Mouse (Mus musculus): ENCODE results near the gene Neurod6. TPM values are rescaled to one million over a fixed set of nuclear protein-coding genes. Genes with fewer than 3 reads are reported as not detected.
"Not testable (repeated sequence)": the region's sequence is repeated elsewhere in the genome, so short reads cannot be mapped to it uniquely, and the experiment has no call there.

The Neurod6 gene
- polyA plus RNA-seq (2015; fragmentation: Nextera tagmentation; extraction: Ambion mirVana), result 0.12 TPM in 1 of 2 replicates, not detected in the other

DNA sequence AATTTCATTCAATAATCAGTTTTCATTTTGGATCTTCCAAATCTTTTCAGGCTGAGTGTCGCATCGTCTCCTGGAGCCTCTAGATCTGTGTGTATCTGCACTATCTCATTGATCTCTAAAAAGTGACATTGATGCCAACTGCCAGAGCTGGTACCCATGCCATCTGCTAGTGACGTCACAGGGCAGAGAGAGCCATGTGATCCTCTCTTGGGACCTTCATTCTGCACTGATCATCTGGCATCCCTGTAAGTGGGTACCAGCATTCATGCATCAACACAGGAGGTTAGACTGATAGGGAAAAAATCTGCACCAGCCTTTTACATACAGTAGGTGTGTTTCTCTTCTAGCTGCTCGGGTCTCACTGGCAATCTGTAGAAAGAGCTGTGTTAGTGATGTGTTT, at the start of gene Neurod6:
TSS of gene Neurod6 (minus strand) at position 290 of the 400 bp plus-strand sequence.
- Histone ChIP-seq H3K36me3 (no peaks in the 10 kb centered on the region), H3K27me3 (replicated peaks) (peaks cover 16% of the 10 kb centered on the region), H3K4me3 (replicated peaks) (no peak within 1 kb of the TSS), H3K4me1 (peaks cover 5% of the 10 kb centered on the region; the same call in 1 of the 2 replicates), H3K9me3 (no peaks in the 10 kb centered on the region), H3K4me2 (no peak within 1 kb of the TSS), H3K9ac (no peak within 1 kb of the TSS), H3K27ac (no peak within 1 kb of the TSS)
- no peak for ATAC-seq (ENCODE audit: insufficient read depth, low FRiP score, low read depth)
- 76% methylated on average over 4 of the region's 4 CpGs for WGBS

DNA sequence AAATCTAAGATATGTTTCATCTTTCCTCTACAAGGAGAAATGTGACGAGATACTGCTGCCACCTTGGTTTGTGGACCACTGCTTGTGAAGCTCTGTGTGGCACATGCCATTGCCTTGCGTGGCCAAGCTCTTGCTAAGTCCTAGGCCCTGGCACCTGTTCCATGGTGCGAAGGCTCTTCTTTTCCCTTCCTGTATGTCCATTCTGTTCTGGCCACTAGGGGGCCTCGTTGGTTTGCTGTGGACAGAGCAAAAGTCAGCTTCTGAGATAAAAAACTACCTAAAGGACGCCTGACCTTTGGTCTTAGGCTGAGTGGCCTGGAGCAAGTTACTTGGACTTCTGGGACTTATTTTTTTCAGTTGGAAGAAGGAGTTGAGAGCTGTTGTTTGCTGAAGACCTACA, 36.1 kb upstream of the Neurod6 start:
- H3K36me3 ChIP-seq, result no peaks in the 10 kb centered on the region
- H3K27ac ChIP-seq, result no peak overlapping the region
- WGBS, result 34% methylated on average over 5 of the region's 5 CpGs
- no peak overlapping the region for H3K4me3 ChIP-seq (replicated peaks)
- H3K4me1 ChIP-seq, result no peaks in the 10 kb centered on the region
- no peaks in the 10 kb centered on the region for H3K9me3 ChIP-seq
- no peak overlapping the region for H3K9ac ChIP-seq
- no peaks in the 10 kb centered on the region for H3K27me3 ChIP-seq (replicated peaks)
- ATAC-seq (ENCODE audit: insufficient read depth, low FRiP score, low read depth), result no peak
- no peak overlapping the region for H3K4me2 ChIP-seq

DNA sequence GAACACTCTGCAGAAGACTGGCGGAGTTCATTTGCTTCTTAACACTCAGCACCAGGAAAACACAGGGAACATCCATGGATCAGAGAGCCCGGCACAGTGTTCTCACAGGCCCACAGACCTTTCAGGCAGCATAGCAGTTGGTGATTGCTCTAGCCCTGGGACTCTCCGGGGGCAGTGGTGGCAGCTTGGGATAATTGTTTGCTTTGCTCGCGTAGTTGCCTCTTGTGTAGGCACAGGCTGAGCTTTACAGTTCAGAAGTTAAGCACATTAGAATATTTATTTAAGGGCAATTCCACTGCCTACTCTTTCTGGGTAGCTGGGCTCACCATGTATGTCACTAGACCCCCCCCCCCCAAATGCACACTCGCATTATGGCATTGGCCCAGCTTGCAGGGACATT, 34.4 kb upstream of the Neurod6 start:
- H3K27ac ChIP-seq, result no peak overlapping the region
- H3K4me2 ChIP-seq, result no peak overlapping the region
- no peak overlapping the region for H3K9ac ChIP-seq
- ATAC-seq (ENCODE audit: insufficient read depth, low FRiP score, low read depth), result no peak
- H3K27me3 ChIP-seq (replicated peaks), result no peaks in the 10 kb centered on the region
- H3K4me1 ChIP-seq, result no peaks in the 10 kb centered on the region
- 69% methylated on average over 6 of the region's 6 CpGs for WGBS
- no peaks in the 10 kb centered on the region for H3K36me3 ChIP-seq
- no peak overlapping the region for H3K4me3 ChIP-seq (replicated peaks)
- H3K9me3 ChIP-seq, result no peaks in the 10 kb centered on the region

DNA sequence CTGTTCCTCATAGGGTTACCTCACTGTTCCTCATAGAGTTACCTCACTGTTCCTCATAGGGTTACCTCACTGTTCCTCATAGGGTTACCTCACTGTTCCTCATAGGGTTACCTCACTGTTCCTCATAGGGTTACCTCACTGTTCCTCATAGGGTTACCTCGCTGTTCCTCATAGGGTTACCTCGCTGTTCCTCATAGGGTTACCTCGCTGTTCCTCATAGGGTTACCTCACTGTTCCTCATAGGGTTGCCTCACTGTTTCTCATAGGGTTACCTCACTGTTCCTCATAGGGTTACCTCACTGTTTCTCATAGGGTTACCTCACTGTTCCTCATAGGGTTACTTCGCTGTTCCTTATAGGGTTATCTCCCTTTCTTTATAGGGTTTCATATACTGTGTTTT, 29.9 kb upstream of the Neurod6 start:
- WGBS, result 91% methylated on average over 4 of the region's 4 CpGs
- ATAC-seq (ENCODE audit: insufficient read depth, low FRiP score, low read depth), result not testable (repeated sequence)

DNA sequence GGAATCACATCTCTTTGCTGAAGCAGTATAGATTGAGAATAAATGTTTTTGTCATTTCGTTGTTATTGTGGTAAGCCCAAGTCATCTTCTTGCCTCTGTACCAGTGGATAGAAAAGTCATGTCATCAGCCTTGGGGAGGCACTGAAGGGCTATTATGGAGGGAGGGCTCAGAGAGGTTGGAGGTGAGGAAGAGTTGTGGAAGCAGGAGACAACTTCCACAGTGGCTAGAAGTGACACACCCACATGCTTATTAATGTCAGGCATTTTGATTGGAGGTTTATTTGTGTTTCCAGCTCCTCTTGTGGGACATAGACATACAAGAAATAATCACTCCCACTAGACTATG, 23.7 kb upstream of the Neurod6 start:
- no peak overlapping the region for H3K9ac ChIP-seq
- H3K4me2 ChIP-seq, result no peak overlapping the region
- H3K27me3 ChIP-seq (replicated peaks), result no peaks in the 10 kb centered on the region
- no peak overlapping the region for H3K4me3 ChIP-seq (replicated peaks)
- WGBS, result 90% methylated on average over 1 of the region's 1 CpGs
- H3K4me1 ChIP-seq, result no peaks in the 10 kb centered on the region
- no peaks in the 10 kb centered on the region for H3K36me3 ChIP-seq
- ATAC-seq (ENCODE audit: insufficient read depth, low FRiP score, low read depth), result no peak
- H3K9me3 ChIP-seq, result no peaks in the 10 kb centered on the region
- no peak overlapping the region for H3K27ac ChIP-seq

More for the DNA sequence above, 29.9 kb upstream of the Neurod6 start:
- H3K36me3 ChIP-seq; H3K9me3 ChIP-seq; H3K4me1 ChIP-seq; H3K27ac ChIP-seq; H3K4me2 ChIP-seq; H3K27me3 ChIP-seq (replicated peaks); H3K9ac ChIP-seq; H3K4me3 ChIP-seq (replicated peaks): not testable (repeated sequence)

DNA sequence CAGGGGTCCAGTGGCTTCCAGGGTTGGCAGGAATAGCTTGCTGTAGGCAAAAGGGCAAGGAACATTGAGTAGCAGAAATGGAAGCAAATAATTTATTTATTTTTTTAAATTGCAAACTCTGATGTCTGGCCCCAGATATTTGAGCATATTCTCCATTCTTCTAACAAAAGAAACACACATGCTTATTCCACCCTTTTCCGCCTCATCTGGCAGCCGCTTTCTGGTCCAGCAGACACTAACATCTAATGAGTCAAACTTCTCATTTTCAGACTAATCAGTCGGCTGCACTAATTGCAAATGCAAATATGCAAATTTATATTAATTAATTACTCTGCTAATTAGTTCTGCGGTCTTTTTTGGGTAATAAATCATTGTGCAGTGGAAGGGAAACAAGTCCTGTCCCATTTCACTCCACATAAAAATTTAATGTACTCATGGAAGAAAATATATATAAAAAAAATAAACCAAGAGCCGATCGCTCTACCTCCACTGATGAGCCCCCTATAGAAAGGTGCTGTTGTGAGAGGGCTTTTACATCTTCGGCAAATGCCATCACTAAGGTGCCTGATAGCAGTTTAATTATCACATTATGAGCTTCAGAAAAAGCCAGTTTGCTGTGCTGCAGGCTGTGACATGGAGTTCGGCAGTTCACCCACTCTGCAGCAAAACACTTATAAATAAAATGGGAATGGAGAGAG, 23.1 kb upstream of the Neurod6 start:
- Histone ChIP-seq H3K9ac (no peak overlapping the region), H3K4me1 (no peaks in the 10 kb centered on the region), H3K27ac (no peak overlapping the region), H3K36me3 (no peaks in the 10 kb centered on the region), H3K9me3 (no peaks in the 10 kb centered on the region), H3K27me3 (replicated peaks) (no peaks in the 10 kb centered on the region), H3K4me2 (no peak overlapping the region), H3K4me3 (replicated peaks) (no peak overlapping the region)
- no peak for ATAC-seq (ENCODE audit: insufficient read depth, low FRiP score, low read depth)
- 88% methylated on average over 8 of the region's 8 CpGs for WGBS

DNA sequence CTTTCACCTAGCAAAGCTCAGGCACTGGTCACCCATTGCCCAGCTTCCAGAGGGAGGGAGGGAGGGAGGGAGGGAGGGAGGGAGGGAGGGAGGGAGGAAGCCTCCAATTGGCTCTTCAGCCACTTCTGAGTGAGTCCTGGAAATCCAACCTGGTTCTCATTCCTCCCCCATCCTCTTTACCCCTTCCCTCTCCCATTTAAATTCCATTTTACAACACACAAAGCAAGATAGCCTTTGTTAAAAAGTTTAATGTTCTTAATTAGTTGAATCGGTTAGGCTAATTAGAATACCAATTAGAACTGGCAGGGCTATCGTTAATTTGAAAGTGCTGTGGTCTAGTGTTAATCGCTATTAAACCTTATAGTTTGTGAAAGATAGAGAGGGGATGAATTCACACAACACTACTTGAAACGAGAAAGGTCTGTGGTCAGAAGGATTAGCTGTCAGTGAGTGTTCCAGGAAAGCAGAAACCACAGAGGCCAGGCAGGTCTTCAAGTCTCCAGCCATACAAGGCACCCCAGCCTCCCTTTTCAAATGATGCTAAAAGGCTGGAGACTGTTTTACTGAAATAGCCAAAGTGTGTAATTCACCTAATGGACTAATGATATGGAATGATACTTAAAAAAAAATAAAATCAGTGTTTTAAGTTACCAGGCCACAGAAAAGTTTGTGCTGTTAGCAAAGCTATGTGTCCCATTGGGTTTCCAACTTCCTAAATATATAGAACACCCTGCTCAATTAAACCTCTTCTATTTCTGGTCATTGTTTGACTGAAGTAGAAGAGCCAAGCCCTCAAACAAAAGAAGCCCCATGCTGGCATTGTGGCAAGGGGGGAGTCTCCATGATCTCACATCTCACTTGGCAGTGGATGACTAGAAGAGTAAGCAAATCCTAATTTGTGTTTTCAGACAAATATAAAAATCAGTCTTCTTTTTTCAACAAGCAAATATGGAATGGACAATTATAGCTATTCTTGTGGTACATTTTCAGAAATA, 19.6 kb upstream of the Neurod6 start:
- Histone ChIP-seq H3K27me3 (replicated peaks) (no peaks in the 10 kb centered on the region), H3K4me1 (no peaks in the 10 kb centered on the region), H3K4me2 (no peak overlapping the region), H3K4me3 (replicated peaks) (no peak overlapping the region), H3K36me3 (no peaks in the 10 kb centered on the region), H3K9ac (no peak overlapping the region), H3K9me3 (no peaks in the 10 kb centered on the region), H3K27ac (no peak overlapping the region)
- 61% methylated on average over 4 of the region's 4 CpGs for WGBS
- ATAC-seq (ENCODE audit: insufficient read depth, low FRiP score, low read depth), result no peak

DNA sequence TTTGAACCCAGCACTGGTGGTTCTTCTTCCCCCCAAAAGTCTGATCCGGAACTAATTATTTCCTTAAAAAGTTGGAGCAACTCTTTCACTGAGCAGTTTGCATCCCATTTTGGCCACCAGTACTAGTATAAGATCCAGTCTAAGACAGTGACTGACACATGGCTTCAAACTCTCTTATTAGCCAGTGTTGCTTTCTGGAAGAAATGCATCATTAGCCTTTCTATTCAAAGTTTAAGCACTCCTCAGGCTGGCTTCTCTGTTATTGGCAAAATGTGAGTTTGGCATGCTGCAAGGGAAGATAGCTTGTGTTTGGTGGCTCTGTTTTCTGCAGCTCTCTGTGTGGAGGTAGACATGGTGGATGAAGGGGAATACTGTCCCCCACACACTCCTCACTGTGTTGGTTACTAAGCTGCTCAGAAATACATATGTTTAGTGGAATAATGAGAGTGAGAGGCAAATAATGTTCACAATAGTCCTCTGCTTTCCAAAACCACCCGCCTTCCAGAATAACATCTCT, 9.0 kb upstream of the Neurod6 start:
- Histone ChIP-seq H3K9me3 (no peaks in the 10 kb centered on the region), H3K4me2 (no peak overlapping the region), H3K27me3 (replicated peaks) (no peaks in the 10 kb centered on the region), H3K36me3 (no peaks in the 10 kb centered on the region), H3K27ac (no peak overlapping the region), H3K4me3 (replicated peaks) (no peak overlapping the region), H3K9ac (no peak overlapping the region), H3K4me1 (no peaks in the 10 kb centered on the region)
- ATAC-seq (ENCODE audit: insufficient read depth, low FRiP score, low read depth), result no peak
- 83% methylated on average over 2 of the region's 2 CpGs for WGBS

DNA sequence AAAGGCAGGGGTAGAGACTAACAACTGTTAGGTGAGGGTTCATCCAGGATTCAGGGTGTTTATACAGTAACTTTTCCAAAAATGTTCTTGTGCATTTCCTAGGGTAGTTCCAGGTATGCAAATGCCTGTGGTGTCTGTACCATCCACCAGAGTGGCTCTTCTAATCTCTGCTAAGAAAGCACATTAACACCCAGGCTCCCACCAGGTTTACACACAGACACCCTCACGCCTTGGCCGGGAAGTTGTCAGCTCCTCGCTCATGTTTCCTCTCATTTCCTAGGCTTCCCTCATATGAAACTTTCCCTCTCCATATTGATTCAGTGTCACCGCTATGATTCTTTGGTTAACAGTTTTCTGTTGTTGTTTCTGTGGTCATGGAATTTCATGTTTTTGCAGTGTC, 2.4 kb upstream of the Neurod6 start:
- H3K27ac ChIP-seq, result no peak overlapping the region
- H3K27me3 ChIP-seq (replicated peaks), result peaks cover 4% of the 10 kb centered on the region; the same call in 1 of the 2 replicates
- no peak for ATAC-seq (ENCODE audit: insufficient read depth, low FRiP score, low read depth)
- H3K4me3 ChIP-seq (replicated peaks), result no peak overlapping the region
- no peaks in the 10 kb centered on the region for H3K9me3 ChIP-seq
- H3K4me1 ChIP-seq, result no peaks in the 10 kb centered on the region
- WGBS, result 85% methylated on average over 4 of the region's 4 CpGs
- H3K4me2 ChIP-seq, result no peak overlapping the region
- no peak overlapping the region for H3K9ac ChIP-seq
- no peaks in the 10 kb centered on the region for H3K36me3 ChIP-seq

DNA sequence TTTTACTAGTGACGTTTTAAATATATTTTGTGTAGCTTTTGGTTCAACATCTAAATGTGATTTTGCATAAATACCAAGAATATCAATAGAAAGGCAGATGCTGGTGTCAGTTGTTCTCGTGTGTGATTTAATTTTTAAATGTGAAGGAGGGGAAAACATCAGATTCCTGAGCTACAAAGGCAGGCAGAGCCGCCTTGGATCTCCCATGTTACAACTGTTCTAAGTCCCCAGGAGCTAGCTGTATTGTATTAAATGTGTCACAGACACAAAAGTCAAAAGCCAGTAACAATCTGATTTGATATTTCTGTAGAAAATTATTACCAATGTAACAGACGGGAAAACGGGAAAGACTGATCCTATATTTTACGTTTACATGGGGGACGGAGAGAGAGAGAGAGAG, 1.8 kb upstream of the Neurod6 start:
- H3K4me3 ChIP-seq (replicated peaks), result no peak overlapping the region
- H3K27me3 ChIP-seq (replicated peaks), result peaks cover 4% of the 10 kb centered on the region; the same call in 1 of the 2 replicates
- H3K9ac ChIP-seq, result no peak overlapping the region
- H3K27ac ChIP-seq, result no peak overlapping the region
- H3K36me3 ChIP-seq, result no peaks in the 10 kb centered on the region
- WGBS, result 75% methylated on average over 7 of the region's 7 CpGs
- H3K9me3 ChIP-seq, result no peaks in the 10 kb centered on the region
- H3K4me2 ChIP-seq, result no peak overlapping the region
- no peaks in the 10 kb centered on the region for H3K4me1 ChIP-seq
- no peak for ATAC-seq (ENCODE audit: insufficient read depth, low FRiP score, low read depth)

DNA sequence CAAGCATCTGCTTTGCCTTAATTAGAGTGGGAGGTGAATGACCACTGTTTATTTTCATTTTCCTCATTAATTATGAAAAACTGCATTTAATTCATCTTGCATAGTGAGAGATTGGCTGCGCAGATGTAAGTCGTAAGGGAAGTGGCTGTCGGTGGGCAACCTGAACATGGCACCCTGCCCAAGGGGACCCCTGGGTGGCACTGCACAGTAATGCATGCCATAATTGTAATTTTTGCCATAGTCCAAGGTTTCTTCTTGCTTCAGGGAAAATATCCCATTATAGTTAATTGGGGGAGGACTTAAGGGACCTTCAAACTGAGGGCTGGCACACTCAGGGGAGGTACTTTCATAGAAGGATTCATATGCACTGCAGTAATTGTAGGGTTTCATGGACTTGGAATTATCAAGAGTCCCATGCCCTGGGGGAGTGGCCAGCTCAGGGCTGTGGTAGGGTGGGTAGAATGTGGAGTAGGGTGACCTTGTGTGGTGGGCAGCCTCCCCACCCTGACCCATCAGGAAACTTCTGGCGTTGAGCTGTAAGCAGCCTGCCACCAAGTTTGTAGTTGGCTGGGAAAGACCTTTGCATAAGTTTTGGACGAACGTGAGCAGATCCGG, 2.4 kb downstream of the Neurod6 start:
- no peaks in the 10 kb centered on the region for H3K36me3 ChIP-seq
- no peak for ATAC-seq (ENCODE audit: insufficient read depth, low FRiP score, low read depth)
- H3K27ac ChIP-seq, result no peak overlapping the region
- no peak overlapping the region for H3K4me3 ChIP-seq (replicated peaks)
- H3K4me2 ChIP-seq, result no peak overlapping the region
- H3K4me1 ChIP-seq, result peaks cover 5% of the 10 kb centered on the region; the same call in 1 of the 2 replicates
- WGBS, result 85% methylated on average over 7 of the region's 7 CpGs
- H3K27me3 ChIP-seq (replicated peaks), result peaks cover 16% of the 10 kb centered on the region
- no peak overlapping the region for H3K9ac ChIP-seq
- H3K9me3 ChIP-seq, result no peaks in the 10 kb centered on the region

Data from stomach, embryonic 15.5 days (tissue).